5 mouse cellular contexts compared by ENCODE assay signal in genomic region chr6:58602991-58603390, GRCm38 (mm10). TPM values are rescaled to one million over a fixed set of nuclear protein-coding genes. Genes with fewer than 3 reads are reported as not detected.
DNase-seq lines count a peak whose midpoint lies in the region; ATAC-seq and TF ChIP-seq lines count a peak whose summit lies in the region.
"Not testable (repeated sequence)": the region's sequence is repeated elsewhere in the genome, so short reads cannot be mapped to it uniquely, and the experiment has no call there.

No protein-coding gene starts in this region.

- not testable (repeated sequence) for H3K27ac ChIP-seq in forebrain, embryonic 11.5 days (ENCODE audit: low read depth, low read length); intestine, embryonic 16.5 days (ENCODE audit: low read length)

- H3ac ChIP-seq in myocyte (ENCODE audit: control insufficient read depth, insufficient read length): not testable (repeated sequence)

- not testable (repeated sequence) for H3K4me2 ChIP-seq in forebrain, embryonic 11.5 days (ENCODE audit: low read depth, low read length, severe bottlenecking); intestine, embryonic 16.5 days (ENCODE audit: low read depth, low read length)
- H3K4me2 ChIP-seq in myocyte (ENCODE audit: low read depth): peak overlapping the region; percentile 37

- not testable (repeated sequence) for H3K79me2 ChIP-seq in myocyte (ENCODE audit: control insufficient read depth, insufficient read depth)

- H3K9ac ChIP-seq in forebrain, embryonic 11.5 days (ENCODE audit: low read length); intestine, embryonic 16.5 days (ENCODE audit: low read depth, low read length): not testable (repeated sequence)

- H3K4me3 ChIP-seq in forebrain, embryonic 11.5 days (ENCODE audit: low read depth, low read length); intestine, embryonic 16.5 days (ENCODE audit: low read length); myocyte: not testable (repeated sequence)

- H3K9me3 ChIP-seq in forebrain, embryonic 11.5 days (ENCODE audit: control insufficient read depth, low read length); intestine, embryonic 16.5 days (ENCODE audit: control insufficient read depth, low read length): not testable (repeated sequence)

- TF ChIP-seq POLR2A in myocyte (IDR thresholded peaks at IDR 0.05; ENCODE audit: insufficient read length, low read depth): not testable (repeated sequence)

- DNase-seq in 3T3-L1 (ENCODE audit: low read depth, low spot score) (peak; percentile 72), NIH3T3 (ENCODE audit: low read depth) (peak; percentile 56)
- DNase-seq in forebrain, embryonic 11.5 days (ENCODE audit: low spot score): not testable (repeated sequence)

- H3K4me1 ChIP-seq in forebrain, embryonic 11.5 days (replicated peaks; ENCODE audit: control insufficient read depth, insufficient read depth, low read length); intestine, embryonic 16.5 days (ENCODE audit: control insufficient read depth, insufficient read depth, low read length): not testable (repeated sequence)

- not testable (repeated sequence) for H3K36me3 ChIP-seq in forebrain, embryonic 11.5 days (ENCODE audit: control insufficient read depth, insufficient read depth, low read length); intestine, embryonic 16.5 days (ENCODE audit: control insufficient read depth, insufficient read depth, low read length); myocyte (ENCODE audit: control insufficient read depth, insufficient read depth)

- peak; percentile 4; the same call in 1 of the 2 replicates for ATAC-seq in forebrain, embryonic 11.5 days (replicated peaks; ENCODE audit: low FRiP score)
- ATAC-seq in intestine, embryonic 16.5 days: 0 out of 2 replicates have a peak, but pooled peaks have one; percentile 27

- H3K27me3 ChIP-seq in forebrain, embryonic 11.5 days (ENCODE audit: control insufficient read depth, insufficient read depth, low read length); intestine, embryonic 16.5 days (replicated peaks; ENCODE audit: control insufficient read depth, insufficient read depth, low read length); myocyte (ENCODE audit: control insufficient read depth, insufficient read depth, insufficient read length): not testable (repeated sequence)

RNA-seq across cellular contexts. Expression of gene Abcg2, which starts 18.7 kb away (rescaled TPM):
- polyA plus RNA-seq in forebrain, embryonic 11.5 days (2014; fragmentation: Nextera tagmentation; extraction: Ambion mirVana): 44.1 and 49.7 TPM in 2 replicates
- 99.1 and 102 TPM in 2 replicates for polyA plus RNA-seq in intestine, embryonic 16.5 days (2015; fragmentation: Nextera tagmentation; extraction: Ambion mirVana)
- polyA plus RNA-seq in myocyte (2012; fragmentation: generic; extraction: Trizol): 25.0 TPM
